Mouse (Mus musculus) limb, embryonic 14.5 days (tissue): ENCODE data around the gene Mettl2. TPM values are rescaled to one million over a fixed set of nuclear protein-coding genes. Genes with fewer than 3 reads are reported as not detected.
"Not testable (repeated sequence)": the region's sequence is repeated elsewhere in the genome, so short reads cannot be mapped to it uniquely, and the experiment has no call there.

ENCODE experiments used
- ATAC-seq: fragments of 200-750 bp; cut with Nextera tagmentation; 2 replicates; pipeline ENCODE4 v1.8.0; 2017; ENCODE audit warnings: low read depth, moderate number of reproducible peaks, moderate TSS enrichment; ENCODE audit not compliant: low FRiP score
- DNase-seq: peaks from one replicate; pipeline ENCODE4 v3.0.0-alpha.2; 2015; ENCODE audit warnings: low spot score
- H3K27ac ChIP-seq: fragments of 300-500 bp; sonication (generic); replicated peaks from 2 replicates; pipeline ENCODE4 v1.5.1; 2014; ENCODE audit warnings: low read depth, mild to moderate bottlenecking, low read length, moderate library complexity, mixed read lengths
- H3K27me3 ChIP-seq: fragments of 300-500 bp; sonication (generic); 2 replicates; pipeline ENCODE4 v1.6.1; 2014; ENCODE audit warnings: low read length, mixed read lengths; ENCODE audit not compliant: control insufficient read depth, insufficient read depth
- H3K36me3 ChIP-seq: fragments of 300-500 bp; sonication (generic); 2 replicates; pipeline ENCODE4 v1.6.1; 2014; ENCODE audit warnings: mild to moderate bottlenecking, low read length, moderate library complexity, mixed read lengths; ENCODE audit not compliant: control insufficient read depth, insufficient read depth
- H3K4me1 ChIP-seq: fragments of 300-500 bp; sonication (generic); 2 replicates; pipeline ENCODE4 v1.6.1; 2014; ENCODE audit warnings: antibody characterized with exemption, low read length, mixed read lengths; ENCODE audit not compliant: control insufficient read depth, insufficient read depth
- H3K4me2 ChIP-seq: fragments of 300-500 bp; sonication (generic); replicated peaks from 2 replicates; pipeline ENCODE4 v1.6.1; 2014; ENCODE audit warnings: low read depth, mild to moderate bottlenecking, low read length, moderate library complexity; ENCODE audit not compliant: severe bottlenecking
- H3K4me3 ChIP-seq: fragments of 300-500 bp; sonication (generic); replicated peaks from 2 replicates; pipeline ENCODE4 v1.5.1; 2014; ENCODE audit warnings: low read length
- H3K9ac ChIP-seq: fragments of 300-500 bp; sonication (generic); 2 replicates; pipeline ENCODE4 v1.6.1; 2014; ENCODE audit warnings: mild to moderate bottlenecking, low read depth, low read length, moderate library complexity; ENCODE audit not compliant: severe bottlenecking
- H3K9me3 ChIP-seq: fragments of 300-500 bp; sonication (generic); 2 replicates; pipeline ENCODE4 v1.6.1; 2016; ENCODE audit warnings: low read length; ENCODE audit not compliant: control insufficient read depth
- POLR2A ChIP-seq: fragments of 200-500 bp; IDR thresholded peaks from 2 replicates; pipeline ENCODE4 v1.8.0; 2012; ENCODE audit warnings: inconsistent platforms, mild to moderate bottlenecking, moderate library complexity, borderline replicate concordance; ENCODE audit not compliant: insufficient read depth, insufficient read length; ENCODE audit errors: extremely low read depth
- WGBS: fragments of 180-500 bp; shearing (Covaris S2); extraction: QIAGEN DNeasy Blood & Tissue Kit; methylation state at CpG from one replicate; pipeline ENCODE4 v1.1.7; 2014; 5-methylcytosine and 5-hydroxymethylcytosine counted together
- polyA plus RNA-seq, 2 experiments: library from polyadenylated mRNA; depleted of rRNA in 1 of 2; stranded (reverse) in 1 of 2; unstranded in 1 of 2; fragments of >200 nt; fragmentation: Nextera tagmentation in 1 of 2; extraction: Ambion mirVana in 1 of 2; gene quantifications; 2 replicates each; pipeline versions ENCODE4 v1.2.1 to v1.2.3; 2012 to 2014

Gene Mettl2
- polyA plus RNA-seq, 2 experiments: 31.9 to 41.4 TPM

- no peaks in the 10 kb centered on the region for H3K27me3 ChIP-seq
- ATAC-seq: 0 out of 2 replicates have a peak, but pooled peaks have one; percentile 34
- H3K4me2 ChIP-seq: no peak overlapping the region
- DNase-seq: peak; percentile 75
- H3K4me3 ChIP-seq: no peak overlapping the region
- no peaks in the 10 kb centered on the region for H3K9me3 ChIP-seq
- H3K9ac ChIP-seq: no peak overlapping the region
- peaks cover 7% of the 10 kb centered on the region for H3K4me1 ChIP-seq
- 3% methylated on average over 9 of the region's 9 CpGs for WGBS
- H3K27ac ChIP-seq: no peak overlapping the region
- no peaks in the 10 kb centered on the region for H3K36me3 ChIP-seq
- no peak for TF ChIP-seq POLR2A
Observed at GRCm38 (mm10) chr11:105123986-105124385, 2.2 kb upstream of the Mettl2 start.

DNA sequence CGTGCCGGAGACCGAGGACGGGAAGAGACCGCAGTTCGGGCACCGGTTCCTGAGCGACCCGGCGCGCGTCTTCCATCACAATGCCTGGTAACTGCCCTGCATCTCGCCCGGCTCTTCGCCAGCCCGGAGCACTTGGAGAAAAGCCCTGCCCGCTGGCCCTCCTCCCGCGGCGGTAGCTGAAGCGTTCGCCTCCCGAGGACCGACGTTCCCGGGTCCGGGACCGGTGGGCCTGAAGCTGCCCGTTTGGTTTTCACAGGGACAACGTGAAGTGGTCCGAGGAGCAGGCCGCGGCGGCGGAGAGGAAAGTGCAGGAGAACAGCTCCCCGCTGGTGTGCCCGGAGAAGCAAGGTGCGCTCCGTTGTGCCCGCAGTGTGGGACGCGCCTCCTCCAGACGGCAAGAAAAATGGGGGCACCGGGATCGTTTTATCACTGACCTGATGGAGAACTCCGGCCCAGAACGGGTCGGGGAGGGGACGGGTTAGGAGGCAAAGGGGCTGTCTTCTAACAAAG, 350 bp downstream of the Mettl2 start:
- H3K27ac ChIP-seq: no peak overlapping the region
- peaks cover 20% of the 10 kb centered on the region for H3K36me3 ChIP-seq
- DNase-seq (no peak), ATAC-seq (0 out of 2 replicates have a peak, but pooled peaks have one; percentile 14)
- peak overlapping the region; percentile 90 for H3K4me2 ChIP-seq
- WGBS: under 1% methylated on average over 47 of the region's 49 CpGs
- H3K9ac ChIP-seq: peak overlapping the region; percentile 74
- no peaks in the 10 kb centered on the region for H3K27me3 ChIP-seq
- H3K4me3 ChIP-seq: peak overlapping the region; percentile 97
- H3K9me3 ChIP-seq: no peaks in the 10 kb centered on the region
- H3K4me1 ChIP-seq: peaks cover 7% of the 10 kb centered on the region
- TF ChIP-seq POLR2A: no peak

- ATAC-seq: no peak
- WGBS: 92% methylated on average over 7 of the region's 7 CpGs
- no peak for DNase-seq
- H3K36me3 ChIP-seq: peaks cover 89% of the 10 kb centered on the region
- no peak overlapping the region for H3K4me2 ChIP-seq
- H3K27me3 ChIP-seq: no peaks in the 10 kb centered on the region
- H3K9ac ChIP-seq: no peak overlapping the region
- H3K27ac ChIP-seq: no peak overlapping the region
- H3K4me1 ChIP-seq: no peaks in the 10 kb centered on the region
- no peak overlapping the region for H3K4me3 ChIP-seq
- no peak for TF ChIP-seq POLR2A
- H3K9me3 ChIP-seq: no peaks in the 10 kb centered on the region
Observed at GRCm38 (mm10) chr11:105135692-105136091, 9.5 kb downstream of the Mettl2 start.

GRCm38 (mm10) chr11:105137255-105137654, 11.0 kb downstream of the Mettl2 start:
- H3K4me1 ChIP-seq, DNase-seq, H3K9me3 ChIP-seq, H3K4me3 ChIP-seq, H3K4me2 ChIP-seq, H3K9ac ChIP-seq, H3K27me3 ChIP-seq, ATAC-seq, H3K27ac ChIP-seq: not testable (repeated sequence)
- WGBS: 91% methylated on average over 2 of the region's 2 CpGs
- peaks cover 84% of the 10 kb centered on the region for H3K36me3 ChIP-seq

DNA sequence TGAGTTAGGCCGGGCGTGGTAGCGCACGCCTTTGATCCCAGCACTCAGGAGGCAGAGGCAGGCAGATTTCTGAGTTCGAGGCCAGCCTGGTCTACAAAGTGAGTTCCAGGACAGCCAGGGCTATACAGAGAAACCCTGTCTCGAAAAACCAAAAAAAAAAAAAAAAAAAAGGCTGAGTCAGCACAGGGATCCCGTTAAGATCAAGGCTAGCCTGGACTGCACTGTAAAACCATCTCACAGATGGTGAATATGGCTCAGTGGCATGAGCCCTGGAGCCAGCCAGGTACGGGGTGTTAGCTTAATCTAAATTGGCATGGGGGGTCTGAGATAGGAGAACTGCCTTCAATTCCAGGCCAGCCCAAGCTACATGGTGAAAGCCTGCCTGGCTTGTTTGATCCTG, 14.3 kb downstream of the Mettl2 start:
- H3K9me3 ChIP-seq, ATAC-seq, H3K9ac ChIP-seq, H3K4me2 ChIP-seq, H3K27me3 ChIP-seq, H3K27ac ChIP-seq, DNase-seq, H3K4me1 ChIP-seq, H3K4me3 ChIP-seq: not testable (repeated sequence)
- peaks cover 51% of the 10 kb centered on the region for H3K36me3 ChIP-seq
- WGBS: 96% methylated on average over 7 of the region's 8 CpGs

DNA sequence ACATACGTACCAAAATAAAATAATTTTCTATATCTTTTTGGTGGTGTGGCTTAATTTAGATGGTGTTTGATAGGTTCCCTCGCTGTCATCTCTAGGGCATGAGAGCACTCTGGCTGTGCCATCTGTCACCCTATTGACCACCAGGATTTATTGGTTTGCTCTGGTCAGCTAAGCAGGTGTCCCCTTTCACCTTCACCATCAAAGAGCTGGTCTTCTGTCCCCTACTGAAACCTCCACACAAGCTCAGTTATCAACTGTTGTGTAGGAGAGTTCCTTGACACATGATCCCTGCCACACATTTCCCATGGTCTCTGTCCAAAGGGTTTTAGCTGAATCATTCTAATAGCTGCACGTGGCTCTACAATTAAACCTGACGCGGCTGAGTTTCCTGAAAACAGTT, 14.9 kb downstream of the Mettl2 start:
- 90% methylated on average over 5 of the region's 5 CpGs for WGBS
- H3K4me2 ChIP-seq: no peak overlapping the region
- no peak for TF ChIP-seq POLR2A
- ATAC-seq: no peak
- H3K9me3 ChIP-seq: no peaks in the 10 kb centered on the region
- no peak overlapping the region for H3K9ac ChIP-seq
- no peak overlapping the region for H3K27ac ChIP-seq
- DNase-seq: no peak
- H3K36me3 ChIP-seq: peaks cover 45% of the 10 kb centered on the region
- no peak overlapping the region for H3K4me3 ChIP-seq
- H3K4me1 ChIP-seq: no peaks in the 10 kb centered on the region
- H3K27me3 ChIP-seq: no peaks in the 10 kb centered on the region
